Mouse (Mus musculus) CH12.LX (cell line): Measurements from ENCODE around the gene Unc5cl. TPM values are rescaled to one million over a fixed set of nuclear protein-coding genes. Genes with fewer than 3 reads are reported as not detected.

Experiments used
- DNase-seq: peaks from one replicate; pipeline ENCODE4 v3.0.0-alpha.2; 2013; ENCODE audit errors: extremely low read depth
- H3K27ac ChIP-seq: 2 replicates; pipeline ENCODE4 v1.5.1; 2012; ENCODE audit warnings: low read depth, mild to moderate bottlenecking, control low read depth, moderate library complexity; ENCODE audit not compliant: insufficient read depth
- H3K27me3 ChIP-seq: replicated peaks from 2 replicates; pipeline ENCODE3; 2012; ENCODE audit warnings: inconsistent platforms
- H3K36me3 ChIP-seq, 2 experiments: replicated peaks in 1 of 2; 2 replicates each; pipeline versions ENCODE3 to v1.6.1; 2012; ENCODE audit warnings: inconsistent platforms in 1 of 2, low read length in 1 of 2, mild to moderate bottlenecking in 1 of 2, mixed read lengths in 1 of 2, moderate library complexity in 1 of 2; ENCODE audit not compliant: control insufficient read depth in 1 of 2, insufficient read depth in 1 of 2
- H3K4me1 ChIP-seq, 2 experiments: 2 replicates each; pipeline ENCODE4 v1.6.1; 2012; ENCODE audit warnings: inconsistent platforms in 1 of 2, moderate library complexity in 1 of 2; ENCODE audit not compliant: insufficient read depth in 2 of 2, control insufficient read depth in 1 of 2
- H3K4me2 ChIP-seq: 2 replicates; pipeline ENCODE4 v1.6.1; 2012; ENCODE audit warnings: low read depth, mild to moderate bottlenecking, control low read depth; ENCODE audit not compliant: poor library complexity, insufficient read depth, severe bottlenecking
- H3K4me3 ChIP-seq, 3 experiments: fragments of 150-350 bp in 1 of 3; sonication (generic) in 1 of 3; replicated peaks in 1 of 3; 2 replicates each; pipeline versions ENCODE3 to v1.5.1; 2011 to 2012; ENCODE audit warnings: low read depth in 2 of 3, low read length in 2 of 3, mild to moderate bottlenecking in 2 of 3, moderate library complexity in 2 of 3, control low read depth in 1 of 3, improper control_type of control experiment in 1 of 3, inconsistent platforms in 1 of 3, mixed read lengths in 1 of 3; ENCODE audit not compliant: poor library complexity in 1 of 3
- H3K79me2 ChIP-seq: replicated peaks from 2 replicates; pipeline ENCODE4 v1.6.1; 2012; ENCODE audit warnings: mild to moderate bottlenecking, moderate library complexity; ENCODE audit not compliant: control insufficient read depth, poor library complexity, insufficient read depth, severe bottlenecking; ENCODE audit errors: extremely low read depth
- H3K9ac ChIP-seq: 2 replicates; pipeline ENCODE4 v1.6.1; 2012; ENCODE audit warnings: low read depth, mild to moderate bottlenecking, control low read depth, moderate library complexity; ENCODE audit not compliant: insufficient read depth
- H3K9me3 ChIP-seq: replicated peaks from 2 replicates; pipeline ENCODE3; 2012; ENCODE audit warnings: low read length, inconsistent platforms, mixed read lengths
- CHD1 ChIP-seq: IDR thresholded peaks from 2 replicates; pipeline ENCODE4 v1.6.1; 2012; ENCODE audit warnings: low read depth, low read length, improper control_type of control experiment, inconsistent platforms
- CHD2 ChIP-seq: IDR thresholded peaks from 2 replicates; pipeline ENCODE4 v1.6.1; 2011; ENCODE audit warnings: low read length, improper control_type of control experiment
- CTCF ChIP-seq, 2 experiments: IDR thresholded peaks in 1 of 2; conservative IDR thresholded peaks in 1 of 2; 2 replicates each; pipeline ENCODE4 v1.5.1; 2011 to 2012; ENCODE audit warnings: low read depth in 2 of 2, low read length in 2 of 2, improper control_type of control experiment in 1 of 2, inconsistent platforms in 1 of 2, mild to moderate bottlenecking in 1 of 2, moderate library complexity in 1 of 2
- ELF1 ChIP-seq: IDR thresholded peaks from 2 replicates; pipeline ENCODE4 v1.6.1; 2014; ENCODE audit warnings: low read depth, mild to moderate bottlenecking, inconsistent platforms, low read length, improper control_type of control experiment
- ETS1 ChIP-seq: conservative IDR thresholded peaks from 2 replicates; pipeline ENCODE4 v1.6.1; 2012; ENCODE audit warnings: low read depth, mild to moderate bottlenecking, inconsistent platforms, low read length, improper control_type of control experiment, moderate library complexity
- IRF4 ChIP-seq: IDR thresholded peaks from 2 replicates; pipeline ENCODE4 v1.6.1; 2014; ENCODE audit warnings: low read depth, mild to moderate bottlenecking, inconsistent platforms, low read length, improper control_type of control experiment
- JUN ChIP-seq: IDR thresholded peaks from 2 replicates; pipeline ENCODE4 v1.6.1; 2011; ENCODE audit warnings: low read depth, mild to moderate bottlenecking, low read length, improper control_type of control experiment, moderate library complexity; ENCODE audit not compliant: insufficient read depth
- JUND ChIP-seq: conservative IDR thresholded peaks from 2 replicates; pipeline ENCODE4 v1.6.1; 2011; ENCODE audit warnings: low read depth, low read length, improper control_type of control experiment
- KAT2A ChIP-seq: IDR thresholded peaks from 2 replicates; pipeline ENCODE4 v1.6.1; 2012; ENCODE audit warnings: low read length, improper control_type of control experiment, inconsistent platforms; ENCODE audit not compliant: insufficient replicate concordance
- MAFK ChIP-seq: IDR thresholded peaks from 2 replicates; pipeline ENCODE4 v1.6.1; 2011; ENCODE audit warnings: low read length, improper control_type of control experiment; ENCODE audit not compliant: insufficient replicate concordance
- MAZ ChIP-seq: IDR thresholded peaks from 2 replicates; pipeline ENCODE4 v1.6.1; 2012; ENCODE audit warnings: low read depth, mild to moderate bottlenecking, inconsistent platforms, low read length, improper control_type of control experiment, moderate library complexity
- MYC ChIP-seq: IDR thresholded peaks from 2 replicates; pipeline ENCODE4 v1.6.1; 2011; ENCODE audit warnings: low read depth, mild to moderate bottlenecking, improper control_type of control experiment, low read length
- NELFE ChIP-seq: IDR thresholded peaks from 2 replicates; pipeline ENCODE4 v1.6.1; 2011; ENCODE audit warnings: low read depth, low read length, improper control_type of control experiment
- NRF1 ChIP-seq: IDR thresholded peaks from 2 replicates; pipeline ENCODE4 v1.6.1; 2014; ENCODE audit warnings: low read depth, mild to moderate bottlenecking, inconsistent platforms, low read length, improper control_type of control experiment, moderate library complexity
- PAX5 ChIP-seq: IDR thresholded peaks from 2 replicates; pipeline ENCODE4 v1.6.1; 2012; ENCODE audit warnings: low read length, inconsistent platforms, mixed read lengths
- POLR2A ChIP-seq: IDR thresholded peaks from 2 replicates; pipeline ENCODE4 v1.6.1; 2011; ENCODE audit warnings: low read depth, mild to moderate bottlenecking, improper control_type of control experiment, low read length
- RAD21 ChIP-seq: IDR thresholded peaks from 2 replicates; pipeline ENCODE4 v1.6.1; 2011; ENCODE audit warnings: low read depth, mild to moderate bottlenecking, low read length, improper control_type of control experiment, moderate library complexity
- RCOR1 ChIP-seq: conservative IDR thresholded peaks from 2 replicates; pipeline ENCODE4 v1.6.1; 2012; ENCODE audit warnings: low read depth, mild to moderate bottlenecking, inconsistent platforms, low read length, improper control_type of control experiment
- SIN3A ChIP-seq: IDR thresholded peaks from 2 replicates; pipeline ENCODE4 v1.6.1; 2012; ENCODE audit warnings: low read length, improper control_type of control experiment, inconsistent platforms
- TBP ChIP-seq: conservative IDR thresholded peaks from 2 replicates; pipeline ENCODE4 v1.6.1; 2011; ENCODE audit warnings: low read depth, low read length, improper control_type of control experiment
- TCF12 ChIP-seq: IDR thresholded peaks from 2 replicates; pipeline ENCODE4 v1.6.1; 2014; ENCODE audit warnings: low read depth, mild to moderate bottlenecking, inconsistent platforms, low read length, improper control_type of control experiment
- ZNF384 ChIP-seq: IDR thresholded peaks from 2 replicates; pipeline ENCODE4 v1.6.1; 2012; ENCODE audit warnings: low read depth, low read length, improper control_type of control experiment, inconsistent platforms
- dilution Hi-C: fragments of 300-500 bp; cut with MboI; formaldehyde crosslinking; loops from 2 replicates; pipeline ENCODE4 v1.14.3; 2020; ENCODE audit warnings: low sequenced_read_pairs; ENCODE audit not compliant: extremely low pct_unique_long_range_greater_than_20kb, extremely low pct_ligation_motif_present
- in situ Hi-C: fragments of 300-500 bp; cut with MboI; formaldehyde crosslinking; loops from 3 replicates; pipeline ENCODE4 v1.14.3; 2019; ENCODE audit warnings: low sequenced_read_pairs, low pct_ligation_motif_present, low pct_unique_long_range_greater_than_20kb, mixed read lengths
- polyA plus RNA-seq: library from polyadenylated mRNA; unstranded; fragments of >175 nt; gene quantifications from 2 replicates; pipeline ENCODE4 v1.2.1, GENCODE M21; 2012; ENCODE audit warnings: low read depth; ENCODE audit not compliant: insufficient read length
- total RNA-seq, 2 experiments: library from RNA; depleted of rRNA; stranded (reverse); fragments of 300-350 nt in 1 of 2; fragments of >200 nt in 1 of 2; gene quantifications; 2 replicates each; pipeline ENCODE4 v1.2.3; 2012 to 2014

Gene Unc5cl
- total and polyA plus RNA-seq, 3 experiments, result 0.09 to 0.21 TPM; not detected in 1

DNA sequence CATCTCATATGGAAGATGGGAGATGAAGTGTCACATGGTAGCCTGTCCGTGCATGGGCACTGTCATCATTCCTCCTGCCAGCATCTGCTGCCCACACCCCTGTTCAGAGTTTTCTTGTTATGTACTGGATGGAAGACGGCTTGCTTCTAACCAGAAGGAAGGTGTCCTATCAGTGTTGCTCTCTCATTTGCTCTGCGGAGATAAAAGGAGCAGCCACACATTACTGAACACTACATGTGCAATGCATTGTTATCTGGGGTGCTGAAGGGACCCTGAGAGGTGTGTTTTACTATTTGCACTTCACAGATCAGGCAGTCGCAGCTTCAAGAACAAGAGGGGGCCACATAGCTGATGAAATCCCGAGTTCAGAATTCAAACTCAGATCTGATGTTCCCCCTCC lies 126.5 kb downstream of the Unc5cl start:
- dilution Hi-C loops, result no loop called here

GRCm38 (mm10) chr17:48582486-48582990 lies 127.8 kb downstream of the Unc5cl start:
- no peak overlapping the region for H3K4me2 ChIP-seq

More for the DNA sequence above, 126.5 kb downstream of the Unc5cl start:
- Histone ChIP-seq H3K9ac (no peak overlapping the region), H3K36me3 (no peaks in the 10 kb centered on the region), H3K79me2 (no peaks in the 10 kb centered on the region), H3K27ac (no peak overlapping the region), H3K4me2 (no peak overlapping the region), H3K9me3 (peaks cover 78% of the 10 kb centered on the region), H3K4me3 (no peak overlapping the region), H3K4me1 (no peaks in the 10 kb centered on the region), H3K27me3 (no peaks in the 10 kb centered on the region)
- TF ChIP-seq PAX5, result no peak
- no peak for TF ChIP-seq RAD21
- TF ChIP-seq MAFK, result no peak
- TF ChIP-seq JUND, result no peak
- TF ChIP-seq ZNF384, result no peak
- no peak for TF ChIP-seq CHD2
- TF ChIP-seq TBP, result no peak
- TF ChIP-seq KAT2A, result no peak
- no peak for TF ChIP-seq CHD1
- TF ChIP-seq MAZ, result no peak
- DNase-seq, result no peak
- in situ Hi-C loops, result no loop called here

More at GRCm38 (mm10) chr17:48582486-48582990, 127.8 kb downstream of the Unc5cl start:
- Histone ChIP-seq H3K36me3 (no peaks in the 10 kb centered on the region), H3K27ac (no peak overlapping the region), H3K4me1 (no peaks in the 10 kb centered on the region), H3K79me2 (no peaks in the 10 kb centered on the region), H3K4me3 (no peak overlapping the region), H3K9ac (no peak overlapping the region), H3K27me3 (no peaks in the 10 kb centered on the region), H3K9me3 (peaks cover 70% of the 10 kb centered on the region)
- no peak for DNase-seq
- dilution Hi-C loops, result no loop called here
- TF ChIP-seq JUND (no peak), ELF1 (no peak), RAD21 (no peak), NRF1 (no peak), IRF4 (no peak), CHD2 (no peak), TBP (no peak), MYC (no peak), ETS1 (no peak), SIN3A (no peak), CTCF (conservative IDR thresholded peaks at IDR 0.05 in 1 of 2, IDR thresholded peaks at IDR 0.05 in 1 of 2; ENCODE audit: low read depth in 2 of 2, low read length in 2 of 2) (no peak), POLR2A (no peak), MAFK (no peak), RCOR1 (no peak), TCF12 (no peak), JUN (no peak), NELFE (no peak)
- TF ChIP-seq, all 38 proteins: peak for 0
- in situ Hi-C loops, result no loop called here
